Mouse (Mus musculus): ENCODE results near the gene Tfrc.
"Not testable (repeated sequence)": the region's sequence is repeated elsewhere in the genome, so short reads cannot be mapped to it uniquely, and the experiment has no call there.

Tfrc gene

DNA sequence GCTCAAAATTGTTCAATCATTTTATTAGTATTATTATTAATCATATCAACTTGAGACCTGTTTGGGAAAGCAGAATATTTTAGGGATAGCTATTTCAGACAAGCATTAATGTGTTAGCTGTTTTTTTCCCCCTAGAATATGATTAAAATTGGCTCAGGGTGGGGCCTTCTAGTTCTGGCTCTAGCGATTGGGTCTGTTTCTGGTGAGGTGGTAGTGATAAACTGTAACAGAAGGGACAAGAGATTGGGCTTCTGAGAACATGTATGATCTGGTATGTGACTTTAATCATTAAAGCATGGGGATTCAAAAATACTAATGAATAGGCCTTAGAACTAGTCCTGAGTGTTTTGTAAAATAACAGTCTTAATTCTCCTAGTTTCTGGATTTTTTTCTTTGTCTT, 3.3 kb downstream of the Tfrc start:
- peak; percentile 76 for DNase-seq (ENCODE audit: low read depth)

DNA sequence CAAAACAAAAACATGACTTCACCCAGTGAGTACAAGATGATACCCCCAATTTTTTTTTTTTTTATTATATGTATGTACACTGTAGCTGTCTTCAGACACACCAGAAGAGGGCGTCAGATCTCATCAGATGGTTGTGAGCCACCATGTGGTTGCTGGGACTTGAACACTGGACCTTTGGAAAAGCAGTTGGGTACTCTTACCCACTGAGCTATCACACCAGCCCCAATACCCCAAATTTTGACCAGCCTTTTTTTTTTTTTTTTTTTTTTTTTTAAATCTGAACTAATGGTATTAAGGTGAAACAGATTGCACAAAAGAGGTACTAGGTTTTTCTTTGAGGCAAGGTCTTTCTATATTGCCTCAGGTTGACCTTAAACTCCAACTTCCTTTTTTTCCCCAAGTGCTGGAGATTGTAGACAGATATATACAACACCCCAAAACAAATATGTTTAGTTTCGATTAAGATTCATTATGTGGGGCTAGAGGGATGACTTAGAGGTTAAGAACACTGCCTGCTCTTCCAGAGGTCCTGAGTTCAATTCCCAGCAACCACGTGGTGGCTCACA, 4.6 kb downstream of the Tfrc start:
- no peak for DNase-seq (ENCODE audit: low read depth)

DNA sequence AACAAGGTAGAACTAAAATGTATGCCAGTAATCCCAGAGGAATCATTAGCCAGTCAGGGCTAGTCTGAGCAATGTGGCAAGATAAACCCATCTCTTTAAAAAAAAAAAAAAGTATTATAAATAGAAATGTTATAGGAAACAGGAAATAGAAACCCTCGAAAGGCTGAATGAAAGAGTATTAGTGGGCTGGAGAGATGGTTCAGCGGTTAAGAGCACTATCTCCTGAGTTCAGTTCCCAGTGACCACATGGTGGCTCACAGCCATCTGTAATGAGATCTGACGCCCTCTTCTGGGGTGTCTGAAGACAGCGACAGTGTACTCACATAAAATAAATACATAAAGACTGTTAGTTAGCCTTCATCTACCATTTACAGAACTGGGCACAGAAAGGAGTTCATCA, 5.3 kb downstream of the Tfrc start:
- DNase-seq (ENCODE audit: low read depth), result no peak

DNA sequence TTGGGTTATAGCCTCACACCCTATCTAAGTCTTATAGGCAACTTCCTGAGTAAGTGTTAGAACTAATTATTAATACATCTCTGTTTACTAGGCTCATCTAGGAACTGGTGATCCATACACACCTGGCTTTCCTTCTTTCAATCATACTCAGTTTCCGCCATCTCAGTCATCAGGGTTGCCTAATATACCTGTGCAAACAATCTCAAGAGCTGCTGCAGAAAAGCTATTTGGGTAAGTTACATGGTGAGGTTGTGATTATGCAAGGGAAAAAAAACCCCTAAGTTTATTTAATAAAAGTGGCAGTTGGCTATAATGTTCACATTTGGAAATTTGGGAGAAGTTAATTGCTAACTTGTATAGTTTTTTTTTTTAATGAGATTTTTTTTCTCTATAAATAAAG, 10.2 kb downstream of the Tfrc start:
- no peak for DNase-seq (ENCODE audit: low read depth)

DNA sequence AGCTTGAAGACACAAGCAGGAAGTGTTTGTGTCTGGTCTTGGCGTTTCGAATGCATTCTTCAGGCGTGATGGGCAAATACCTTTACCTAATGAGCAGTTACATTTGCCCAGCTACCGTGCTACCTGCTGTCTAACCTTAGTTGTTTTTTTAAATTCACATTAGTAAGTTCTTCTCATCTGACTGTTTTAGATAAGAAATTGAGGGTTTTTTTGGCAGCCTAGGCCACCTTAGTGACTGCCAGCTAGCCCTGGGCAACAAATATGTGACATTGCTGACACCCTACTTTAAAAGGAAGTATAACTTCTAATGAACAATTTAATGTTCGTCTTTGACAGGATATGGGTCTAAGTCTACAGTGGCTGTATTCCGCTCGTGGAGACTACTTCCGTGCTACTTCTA, 19.4 kb downstream of the Tfrc start:
- DNase-seq (ENCODE audit: low read depth), result no peak

DNA sequence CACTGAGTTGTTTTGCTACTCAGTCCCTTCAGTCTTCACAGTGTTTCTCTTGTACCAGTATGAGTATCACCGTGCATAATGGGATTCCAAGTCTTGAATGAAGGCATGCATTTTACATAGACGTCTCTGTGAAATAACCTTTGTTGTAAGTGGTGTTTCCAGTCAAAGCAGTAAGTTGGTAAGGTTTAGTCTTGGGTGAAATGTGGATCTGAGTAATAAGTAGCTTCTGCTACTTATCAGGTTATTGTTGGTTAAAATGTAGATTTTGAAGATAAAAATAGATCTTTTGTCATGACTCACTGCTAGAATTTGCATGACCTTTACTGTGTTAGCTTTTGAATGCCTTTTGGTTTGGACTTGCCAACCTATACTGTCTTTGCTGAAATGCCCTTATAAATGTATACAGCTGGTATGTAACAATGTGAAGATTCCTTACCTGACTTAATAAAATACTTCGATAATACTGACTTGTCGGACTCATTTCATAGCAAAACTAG, 23.7 kb downstream of the Tfrc start:
- DNase-seq (ENCODE audit: low read depth), result no peak

DNA sequence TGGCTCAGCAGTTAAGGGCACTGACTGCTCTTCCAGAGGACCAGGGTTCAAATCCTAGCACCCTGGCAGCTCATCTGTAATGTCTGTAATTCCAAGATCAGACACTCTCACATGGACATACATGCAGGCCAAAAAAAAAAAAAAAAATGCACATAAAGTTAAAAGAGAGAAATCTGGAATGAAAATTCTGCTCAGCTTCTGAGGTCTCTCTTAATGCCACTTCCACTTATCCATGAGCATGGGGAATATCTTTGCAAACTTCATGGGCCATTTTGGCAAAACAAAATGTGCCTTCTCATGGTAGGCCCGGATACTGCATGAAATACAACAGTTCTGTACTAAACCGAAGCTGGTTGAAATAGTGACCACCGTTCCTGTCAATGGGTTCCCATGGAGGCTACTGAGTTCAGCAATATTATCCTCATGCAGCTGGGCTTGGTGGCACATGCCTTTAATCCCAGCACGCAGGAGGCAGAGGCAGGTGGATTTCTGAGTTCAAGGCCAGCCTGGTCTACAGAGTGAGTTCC, 24.8 kb downstream of the Tfrc start:
- DNase-seq (ENCODE audit: low read depth), result no peak

DNA sequence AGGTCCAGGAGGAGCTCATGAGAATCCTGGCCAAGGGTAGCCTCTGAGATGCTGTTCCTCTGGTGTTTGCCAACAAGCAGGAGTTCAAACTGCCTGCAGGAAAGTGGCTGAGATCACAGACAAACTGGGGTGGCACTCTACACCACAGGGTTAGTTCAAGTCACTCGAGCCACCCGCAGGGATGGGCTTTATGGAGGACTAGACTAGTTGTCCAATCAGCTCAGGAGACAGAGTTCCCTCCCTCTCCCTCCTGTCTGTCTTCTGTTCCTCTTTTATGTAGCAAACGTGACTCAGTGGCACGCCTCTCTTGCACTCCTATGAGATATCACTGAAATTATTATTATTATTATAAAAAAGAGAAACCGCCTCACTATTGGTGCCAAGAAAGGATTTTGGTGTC, 25.5 kb downstream of the Tfrc start:
- DNase-seq (ENCODE audit: low read depth), result no peak

DNA sequence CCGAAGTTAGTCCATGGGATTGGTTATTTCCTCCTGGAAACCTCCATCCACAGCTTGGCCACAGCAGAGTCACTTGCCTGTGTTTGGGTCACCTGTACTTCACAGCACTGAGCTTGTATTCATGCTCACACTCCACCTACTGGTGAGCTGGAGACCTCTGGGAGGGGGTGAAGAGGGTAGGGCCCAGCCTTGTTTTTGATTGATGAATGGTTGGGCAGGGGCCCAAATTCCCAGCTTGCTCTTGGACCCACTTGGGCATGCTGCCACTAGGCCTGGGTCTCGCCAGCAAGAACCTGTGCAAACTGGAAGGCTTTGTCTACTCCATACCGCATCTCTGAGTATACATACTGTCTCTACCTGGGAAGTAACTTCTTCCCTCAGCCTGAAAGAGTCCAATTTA, 26.6 kb downstream of the Tfrc start:
- no peak for DNase-seq (ENCODE audit: low read depth)

DNA sequence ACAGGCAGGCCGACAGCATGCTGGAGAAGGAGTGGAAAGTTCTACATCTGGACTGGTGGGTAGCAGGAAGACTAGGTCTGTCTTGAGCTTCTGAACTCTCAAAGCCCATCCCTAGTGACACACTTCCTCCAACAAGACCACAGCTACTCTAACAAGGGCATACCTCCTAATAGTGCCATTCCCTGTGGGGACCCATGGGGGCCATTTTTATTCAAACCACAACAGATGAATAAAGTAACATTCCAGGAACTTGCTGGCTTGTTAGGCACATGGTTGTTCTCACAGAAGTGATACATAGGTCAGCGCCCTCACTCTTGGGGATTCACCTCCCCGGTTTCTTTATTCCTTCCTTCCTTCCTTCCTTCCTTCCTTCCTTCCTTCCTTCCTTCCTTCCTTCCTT, 27.6 kb downstream of the Tfrc start:
- DNase-seq (ENCODE audit: low read depth), result no peak

DNA sequence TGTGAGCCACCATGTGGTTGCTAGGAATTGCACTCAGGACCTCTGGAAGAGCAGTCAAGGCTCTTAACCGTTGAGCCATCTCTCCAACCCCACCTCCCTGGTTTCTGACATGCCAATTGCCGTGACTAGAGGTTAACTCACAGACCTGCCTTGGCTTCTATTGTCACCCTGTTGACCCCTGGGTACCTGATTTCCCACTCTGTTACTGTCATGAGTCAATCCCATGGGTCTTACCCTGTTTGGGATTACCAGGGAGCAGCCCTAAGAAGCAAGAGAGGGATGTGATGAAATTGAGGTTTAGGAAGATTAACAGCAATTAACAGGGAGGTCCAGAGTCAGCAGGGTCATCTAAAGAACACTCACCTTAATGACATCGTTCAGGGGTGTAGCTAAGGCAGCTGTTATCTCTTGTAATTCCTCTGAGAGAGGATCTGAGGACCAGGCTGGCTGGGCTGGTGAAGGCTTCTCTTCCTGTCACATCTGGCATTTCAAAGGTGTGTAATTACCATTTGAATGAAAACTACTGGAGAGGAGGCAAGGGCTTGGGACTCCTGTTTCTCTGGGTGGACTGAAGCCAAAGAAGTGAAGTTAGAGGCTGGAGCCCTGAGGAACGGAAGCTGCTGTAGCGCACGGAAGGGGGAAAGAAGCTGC, 28.3 kb downstream of the Tfrc start:
- no peak for DNase-seq (ENCODE audit: low read depth)

DNA sequence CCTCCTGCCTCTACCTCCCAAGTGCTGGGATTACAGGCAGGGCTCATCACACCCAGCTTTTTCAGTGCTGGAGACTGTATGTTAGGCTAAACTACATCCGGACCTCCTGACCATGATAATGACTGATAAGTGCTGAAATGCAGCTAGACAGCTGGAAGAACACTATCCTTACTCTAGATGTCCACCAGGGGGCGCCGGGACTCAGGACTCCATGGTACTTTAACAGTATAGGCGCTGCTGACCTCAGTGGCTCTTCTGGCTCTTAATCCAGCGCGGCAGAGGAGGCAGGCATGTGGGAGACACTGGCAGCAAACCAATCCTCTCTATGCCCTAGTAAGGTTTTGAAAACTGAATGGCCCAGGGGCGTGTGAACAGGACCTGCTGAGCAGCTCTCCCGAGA, 29.8 kb downstream of the Tfrc start:
- DNase-seq (ENCODE audit: low read depth), result peak; percentile 89

DNA sequence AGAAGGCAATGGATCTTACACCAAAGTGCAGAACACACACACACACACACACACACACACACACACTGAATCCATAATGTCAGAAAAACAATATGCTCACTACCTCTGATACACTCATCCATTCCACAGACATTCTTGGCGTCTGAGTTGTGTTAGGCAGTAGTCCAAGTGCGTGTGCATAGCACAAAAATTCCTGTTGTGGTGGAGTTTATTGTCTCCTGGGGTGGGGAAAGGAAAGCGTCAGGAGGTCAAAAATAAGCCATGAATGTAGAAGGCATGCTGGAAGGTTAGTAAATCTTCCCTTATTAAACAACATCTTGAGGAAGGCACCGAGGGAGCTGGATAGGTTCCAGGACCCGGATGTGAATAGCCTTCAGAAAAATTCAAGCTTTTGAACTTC, 31.4 kb downstream of the Tfrc start:
- no peak for DNase-seq (ENCODE audit: low read depth)

DNA sequence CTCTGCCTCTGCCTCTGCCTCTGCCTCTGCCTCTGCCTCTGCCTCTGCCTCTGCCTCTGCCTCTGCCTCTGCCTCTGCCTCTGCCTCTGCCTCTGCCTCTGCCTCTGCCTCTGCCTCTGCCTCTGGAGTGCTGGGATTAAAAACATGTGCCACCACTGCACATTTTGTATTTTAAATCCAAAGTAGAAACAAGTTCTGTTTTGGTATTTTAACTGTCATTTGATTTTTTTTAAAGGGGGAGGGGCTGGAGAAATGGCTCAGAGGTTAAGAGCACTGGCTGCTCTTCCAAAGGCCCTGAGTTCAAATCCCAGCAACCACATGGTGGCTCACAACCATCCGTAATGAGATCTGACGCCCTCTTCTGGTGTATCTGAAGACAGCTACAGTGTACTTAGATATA, 32.0 kb downstream of the Tfrc start:
- DNase-seq (ENCODE audit: low read depth), result not testable (repeated sequence)

DNA sequence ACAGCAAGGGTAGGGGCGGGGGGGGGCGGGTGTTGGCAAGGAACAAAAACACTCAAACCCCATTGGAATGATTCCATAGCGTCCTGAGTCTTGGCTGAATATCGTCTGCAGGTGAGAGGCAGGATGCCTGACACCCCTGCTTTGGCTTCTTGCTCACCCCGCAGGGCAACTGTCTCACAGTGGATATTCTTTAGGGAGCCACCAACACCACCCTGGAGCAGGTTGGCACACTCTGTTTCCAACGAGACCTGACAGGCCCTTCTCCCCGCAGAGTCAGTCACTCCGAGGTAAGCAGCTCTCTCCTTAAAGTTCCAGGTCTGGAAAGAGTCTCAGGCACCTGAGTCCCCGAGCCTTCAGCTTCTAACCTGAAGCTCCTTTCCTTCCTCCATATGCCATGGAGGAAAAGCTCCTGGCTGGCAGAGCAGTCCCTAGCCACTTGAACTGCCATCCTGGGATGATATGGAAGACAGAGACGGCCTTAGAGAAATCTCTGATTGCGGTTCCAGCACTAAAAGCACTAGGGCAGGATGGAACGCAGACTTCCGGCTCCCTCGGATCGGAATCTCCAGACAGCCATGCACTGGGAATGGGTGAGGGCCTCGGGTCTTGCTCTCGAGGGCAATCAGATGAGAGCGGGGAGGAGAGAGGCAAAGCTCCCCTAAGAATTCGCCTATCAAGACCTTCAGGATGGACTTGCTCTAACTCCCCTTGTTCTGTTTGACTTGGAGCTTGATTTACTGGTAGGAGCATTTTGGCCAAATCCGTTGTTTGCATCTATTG, 32.9 kb downstream of the Tfrc start:
- no peak for DNase-seq (ENCODE audit: low read depth)

DNA sequence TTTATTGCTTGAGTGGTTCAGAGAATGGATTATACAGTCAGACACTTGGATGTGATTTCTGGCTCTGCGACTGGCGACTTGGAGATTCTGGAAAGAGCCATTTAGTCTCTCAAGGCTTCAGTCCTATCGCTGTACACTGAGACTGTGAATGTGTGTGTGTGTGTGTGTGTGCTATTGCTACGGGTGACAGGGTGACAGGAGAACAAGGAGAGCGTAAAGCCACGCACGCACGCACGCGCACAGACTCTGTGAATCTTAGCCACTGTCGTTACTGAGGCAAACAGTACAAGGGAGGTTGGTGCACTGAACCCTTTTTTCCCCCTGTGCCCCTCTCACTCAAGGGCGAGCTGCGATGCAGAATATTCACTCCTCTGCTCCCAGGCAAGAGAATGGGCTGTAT, 33.6 kb downstream of the Tfrc start:
- no peak for DNase-seq (ENCODE audit: low read depth)

DNA sequence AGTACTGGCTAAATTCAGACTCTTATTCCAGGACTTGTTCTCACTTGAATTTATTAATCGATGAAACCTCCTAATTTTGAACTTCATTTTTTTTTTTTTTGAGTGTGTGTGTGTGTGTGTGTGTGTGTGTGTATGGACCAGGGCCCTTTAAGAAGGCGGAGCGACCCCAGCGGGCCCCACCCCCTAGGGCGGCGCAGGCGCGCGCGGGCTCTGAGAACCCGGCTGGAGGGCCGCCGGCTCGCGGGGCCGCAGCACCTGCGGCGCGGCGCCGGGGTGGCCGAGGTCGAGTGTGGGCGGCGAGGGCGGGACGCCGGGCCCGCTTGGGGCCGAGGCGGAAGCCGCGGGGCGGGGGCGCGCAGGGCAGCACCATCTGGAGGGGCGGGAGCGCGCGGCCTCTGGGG, 34.9 kb downstream of the Tfrc start, which contains the start of gene Tnk2:
Tnk2 (plus strand) TSS at position 214 of the 401 bp plus-strand sequence.
- DNase-seq (ENCODE audit: low read depth), result peak; percentile 70

DNA sequence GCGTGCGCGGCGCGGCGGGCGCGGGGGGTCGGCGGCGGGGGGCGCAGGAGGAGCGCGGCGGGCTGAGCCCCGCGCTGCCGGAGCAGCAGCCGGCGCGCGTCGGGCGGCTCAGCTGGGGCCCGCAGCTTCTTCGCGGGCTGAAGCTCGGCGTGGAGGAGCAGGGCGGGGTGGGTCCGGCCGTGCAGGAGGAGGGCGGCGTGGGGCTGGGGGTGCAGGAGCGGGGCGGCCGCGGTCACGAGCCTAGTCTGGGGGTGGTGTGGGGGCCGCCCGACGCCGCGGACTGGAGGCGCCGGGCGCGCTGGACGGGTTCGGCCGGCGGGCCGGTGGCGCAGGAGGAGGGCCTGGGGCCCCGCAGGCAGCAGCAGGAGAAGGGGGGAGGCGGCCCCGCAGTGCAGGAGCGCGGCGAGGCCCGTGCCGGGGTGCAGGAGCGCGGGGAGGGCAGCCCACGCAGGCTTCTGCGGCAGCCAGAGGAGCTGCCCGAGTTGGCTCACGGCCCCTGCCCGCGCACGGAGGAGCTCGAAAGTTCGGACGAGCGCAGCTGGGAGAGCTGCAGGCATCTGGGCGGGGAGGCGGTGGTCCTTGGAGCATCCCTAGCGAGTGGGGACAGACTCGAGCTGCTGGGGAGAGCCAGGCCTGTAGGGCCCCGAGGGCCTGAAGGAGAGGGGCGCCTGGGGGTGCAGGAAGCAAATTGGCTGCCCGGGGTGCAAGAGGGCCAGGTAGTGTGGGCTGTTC, 35.5 kb downstream of the Tfrc start:
- no peak for DNase-seq (ENCODE audit: low read depth)

DNA sequence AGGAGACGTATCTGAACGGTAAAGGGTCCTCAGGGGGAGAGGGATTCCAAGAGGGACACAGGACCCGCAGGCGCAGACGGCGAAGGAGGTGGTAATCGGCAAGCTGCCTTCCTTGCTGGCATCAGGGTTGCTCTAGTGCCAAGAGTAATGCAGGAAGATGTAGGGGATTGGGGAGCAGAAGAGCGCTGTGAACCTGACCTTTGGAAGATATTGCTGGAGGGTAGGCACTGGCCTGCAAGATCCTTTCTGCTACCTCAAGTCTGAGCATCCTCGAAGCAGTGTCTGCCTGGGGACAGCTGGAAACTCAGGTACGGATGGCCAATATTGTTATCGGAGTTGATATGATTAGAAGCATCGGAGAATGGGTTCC, 36.1 kb downstream of the Tfrc start:
- DNase-seq (ENCODE audit: low read depth), result no peak

DNA sequence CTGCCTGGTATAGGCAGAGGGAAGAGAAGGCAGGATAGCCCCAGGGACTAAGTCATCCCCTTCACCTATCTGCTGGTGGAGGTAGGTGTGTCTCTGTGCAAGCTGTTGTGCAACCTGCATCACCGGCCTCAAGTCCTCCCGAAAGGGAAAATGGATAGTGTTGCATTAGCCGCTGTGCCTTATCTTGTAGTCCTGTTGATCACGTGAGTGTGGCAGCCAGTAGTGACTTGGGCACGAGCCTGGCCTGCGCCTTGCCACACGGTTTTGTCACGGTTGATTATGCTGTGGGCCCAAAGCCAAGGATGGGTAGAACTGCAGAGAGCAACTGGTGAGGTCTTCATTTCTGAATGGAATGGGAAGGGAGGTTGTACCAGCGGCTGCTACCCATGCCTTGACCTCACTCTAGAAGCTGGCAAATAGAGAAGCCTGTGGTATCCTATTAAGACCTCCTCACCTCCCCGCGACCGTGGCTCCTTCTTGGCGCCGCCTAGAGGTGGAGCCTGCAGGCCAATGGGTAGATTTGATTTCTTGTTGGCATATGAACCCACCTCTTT, 36.7 kb downstream of the Tfrc start:
- DNase-seq (ENCODE audit: low read depth), result peak; percentile 74

DNA sequence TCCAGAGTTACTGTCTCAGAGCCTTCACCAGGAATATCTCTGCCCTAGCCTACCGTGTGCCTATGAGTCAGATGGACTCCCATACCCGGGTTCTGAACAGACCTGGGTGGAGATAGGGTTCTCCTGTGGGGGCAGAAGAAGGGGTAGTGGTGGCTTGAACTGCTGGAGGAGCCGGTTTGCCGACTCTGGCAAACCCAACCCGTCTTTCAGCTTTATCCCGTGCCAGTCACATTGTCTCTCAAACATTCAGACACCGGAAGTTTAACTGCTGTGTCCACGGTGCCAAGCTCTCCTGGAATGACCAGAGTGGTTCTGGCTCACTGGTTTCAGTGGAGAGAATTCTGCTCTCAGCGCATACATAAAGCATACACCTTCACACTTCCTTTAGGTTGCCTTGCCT, 37.3 kb downstream of the Tfrc start:
- DNase-seq (ENCODE audit: low read depth), result no peak

DNA sequence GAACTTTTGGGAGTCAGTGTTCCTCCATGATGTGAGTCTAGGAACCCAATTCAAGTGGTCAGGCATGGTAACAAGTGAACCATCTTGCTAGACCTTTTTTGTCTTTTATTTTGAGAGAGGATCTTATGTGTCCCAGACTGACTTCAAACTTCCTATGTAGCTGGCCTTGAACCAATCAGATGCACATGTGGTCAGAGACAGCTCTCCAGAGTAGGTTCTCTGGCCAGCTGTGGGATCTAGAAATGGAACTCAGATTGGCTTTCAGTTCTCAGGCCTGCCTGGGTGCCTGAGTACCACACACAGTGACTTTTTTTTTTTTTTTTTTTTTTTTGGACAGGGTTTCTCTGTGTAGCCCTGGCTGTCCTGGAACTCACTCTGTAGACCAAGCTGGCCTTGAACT, 39.0 kb downstream of the Tfrc start:
- no peak for DNase-seq (ENCODE audit: low read depth)
